Mouse (Mus musculus): ENCODE data around the gene Retnla. TPM values are rescaled to one million over a fixed set of nuclear protein-coding genes. Genes with fewer than 3 reads are reported as not detected.
"Not testable (repeated sequence)": the region's sequence is repeated elsewhere in the genome, so short reads cannot be mapped to it uniquely, and the experiment has no call there.

Gene Retnla
- total RNA-seq (2021), result 1 to 10 TPM; 1.6 to 1.8 TPM

DNA sequence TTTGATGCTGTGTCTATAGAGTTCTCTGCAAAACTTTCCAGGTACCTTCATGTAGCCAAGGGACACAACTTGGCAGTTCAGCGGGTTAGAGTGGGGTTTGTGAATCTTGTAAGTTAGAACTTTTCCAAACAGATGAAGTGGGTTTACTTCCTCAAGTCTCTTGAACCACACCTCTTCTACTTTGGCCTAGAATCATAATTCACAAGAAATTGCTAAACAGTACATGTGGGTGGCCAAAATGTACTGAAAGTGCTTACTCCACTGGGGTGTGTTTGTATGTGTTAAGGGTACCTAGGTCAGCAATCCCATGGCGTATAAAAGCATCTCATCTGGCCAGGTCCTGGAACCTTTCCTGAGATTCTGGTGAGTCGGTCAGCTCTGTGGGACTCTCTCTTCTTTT is at the start of gene Retnla:
TSS of gene Retnla (plus strand) at position 286 of the 400 bp plus-strand sequence.
- intact Hi-C loops (cut with DNase I), result no loop called here
- no peak for DNase-seq (ENCODE audit: low spot score)

DNA sequence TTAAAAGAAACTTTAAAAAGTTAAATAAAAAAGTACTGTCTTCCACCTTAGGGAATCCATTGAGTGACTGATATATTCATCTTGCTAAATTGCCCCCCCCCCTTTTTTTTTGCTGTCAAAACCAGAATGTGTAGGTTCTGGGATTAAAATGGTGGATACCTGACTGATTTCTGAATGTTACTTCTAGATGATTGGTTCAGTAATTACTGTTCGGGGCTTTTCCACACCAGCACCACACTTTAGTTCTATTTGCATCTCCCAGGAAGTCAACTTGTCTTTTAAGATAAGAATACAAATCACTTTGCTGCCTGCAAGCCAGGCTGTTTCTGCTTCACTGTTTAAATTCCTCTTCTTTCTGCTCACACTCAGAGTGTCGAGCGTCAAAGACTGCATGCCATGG is 44.1 kb upstream of the Retnla start:
- DNase-seq (ENCODE audit: low spot score), result no peak
- intact Hi-C loops (cut with DNase I), result no loop called here

DNA sequence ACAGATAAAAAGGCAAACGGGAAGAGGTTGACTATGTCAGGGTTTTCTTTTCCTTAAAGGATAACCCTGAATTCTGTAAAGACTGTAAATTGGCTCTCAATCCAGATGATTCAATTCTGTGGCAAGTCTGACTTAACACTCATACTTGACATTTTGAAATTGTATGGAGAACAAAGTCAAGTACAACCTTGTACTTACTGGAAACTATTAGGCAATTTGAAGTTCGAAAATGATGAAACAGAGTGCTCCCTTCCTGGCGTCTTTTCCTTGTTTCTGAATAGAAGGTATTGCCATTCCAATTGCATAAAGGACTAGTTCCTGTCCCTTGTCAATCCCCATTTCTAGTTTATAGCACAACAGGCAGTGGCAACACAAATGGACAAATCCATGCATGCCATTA is 42.9 kb upstream of the Retnla start:
- intact Hi-C loops (cut with DNase I), result no loop called here
- DNase-seq (ENCODE audit: low spot score), result no peak

DNA sequence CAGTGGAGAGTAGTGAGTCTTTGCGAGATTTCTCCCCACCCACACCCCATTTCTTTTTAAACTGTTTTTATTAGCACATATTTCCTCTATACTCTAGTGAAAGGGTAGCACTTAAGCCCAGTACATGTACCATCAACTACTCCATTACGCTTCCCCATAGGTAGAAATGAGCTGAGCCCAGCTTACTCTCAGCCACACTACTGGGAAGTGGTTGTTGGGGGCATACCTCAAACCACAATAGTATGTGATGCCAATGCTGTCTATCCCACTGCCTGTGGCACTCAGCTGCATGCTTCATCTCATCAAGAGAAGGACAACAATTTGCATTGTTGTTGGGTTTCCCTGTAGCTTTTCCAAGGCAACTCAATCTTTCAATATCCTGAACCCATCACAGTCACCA is 41.4 kb upstream of the Retnla start:
- no peak for DNase-seq (ENCODE audit: low spot score)
- intact Hi-C loops (cut with DNase I), result no loop called here

DNA sequence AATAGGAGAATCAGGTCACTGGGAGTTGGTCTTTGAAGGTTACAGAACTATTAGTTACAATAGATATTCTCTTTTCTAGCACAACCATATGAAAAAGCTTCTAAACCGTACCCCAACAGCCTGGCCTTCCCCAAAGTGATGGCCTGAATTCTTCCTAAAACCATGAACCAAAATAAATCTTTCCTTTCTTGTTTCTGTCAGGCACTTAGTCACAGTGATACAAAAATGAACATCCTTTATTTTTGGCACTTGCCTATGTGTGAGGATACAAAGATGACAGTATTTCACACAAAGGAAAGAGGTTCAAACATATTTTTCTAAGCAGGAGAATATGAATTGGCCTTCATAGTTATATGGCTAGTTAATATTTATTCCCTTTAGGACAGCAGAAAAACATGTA is 36.9 kb upstream of the Retnla start:
- intact Hi-C loops (cut with DNase I), result no loop called here
- no peak for DNase-seq (ENCODE audit: low spot score)

DNA sequence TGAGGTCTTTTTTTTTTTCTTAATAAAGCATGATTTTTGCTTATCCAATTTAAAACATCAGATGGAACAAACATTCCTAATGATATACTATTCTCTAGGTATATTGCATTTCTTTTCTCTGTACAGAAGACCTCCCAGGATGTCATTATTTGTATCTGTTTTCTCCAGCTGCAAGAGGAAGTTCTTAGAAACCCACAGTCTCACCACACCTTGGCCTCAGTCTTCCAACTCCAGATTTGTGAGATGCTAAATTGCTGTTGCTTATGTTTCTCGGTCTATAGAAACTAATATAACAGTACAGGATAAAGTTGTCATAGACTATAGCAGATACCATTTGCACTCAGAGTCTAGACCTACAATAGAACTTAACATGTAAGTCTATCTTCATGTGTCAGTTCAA is 35.8 kb upstream of the Retnla start:
- no peak for DNase-seq (ENCODE audit: low spot score)
- intact Hi-C loops (cut with DNase I), result no loop called here

DNA sequence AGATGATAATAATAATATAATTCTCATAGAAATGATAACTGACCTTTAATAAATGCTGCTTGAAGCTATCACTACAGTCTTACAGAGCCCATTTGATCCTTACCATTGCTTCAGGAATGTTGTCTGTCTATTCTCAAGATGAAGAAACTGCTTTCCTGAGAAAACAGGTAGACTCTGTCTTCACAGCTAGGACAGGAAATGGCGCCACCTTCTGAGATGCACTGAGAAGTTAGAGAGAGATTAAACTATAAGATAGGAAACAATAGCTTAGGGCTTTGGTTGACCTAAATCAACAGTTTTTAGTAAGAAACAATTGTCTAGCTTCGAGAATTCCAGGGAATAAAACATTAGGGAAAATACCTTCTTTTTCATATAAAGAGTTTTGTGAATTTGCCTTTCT is 33.0 kb upstream of the Retnla start:
- intact Hi-C loops (cut with DNase I), result no loop called here
- DNase-seq (ENCODE audit: low spot score), result no peak

DNA sequence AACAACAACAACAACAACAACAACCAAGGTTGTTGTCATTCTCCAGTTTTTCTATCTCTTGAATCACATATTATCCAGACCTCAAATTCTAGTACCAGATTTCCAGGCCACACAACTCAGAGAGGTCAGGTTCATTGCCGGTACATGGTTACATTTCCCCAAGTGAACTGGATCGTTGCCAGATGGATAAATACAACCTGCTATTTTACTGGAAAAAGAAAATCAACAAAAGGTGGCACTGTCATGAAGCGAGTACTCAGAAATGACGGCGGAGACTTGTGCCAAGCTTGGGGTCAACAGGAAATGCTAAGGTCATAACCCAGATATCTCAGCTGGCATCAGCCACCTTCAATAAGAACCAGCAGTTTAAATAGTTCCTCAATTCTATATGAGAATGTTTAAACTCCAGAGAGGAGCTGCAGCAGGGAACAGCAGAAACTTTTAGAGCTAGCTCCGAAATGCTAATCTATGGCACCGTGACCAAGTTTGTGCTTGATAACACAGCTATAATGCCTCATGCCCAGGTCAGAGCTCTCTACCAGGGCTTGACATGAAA is 30.4 kb upstream of the Retnla start:
- intact Hi-C loops (cut with DNase I), result no loop called here
- DNase-seq (ENCODE audit: low spot score), result no peak

DNA sequence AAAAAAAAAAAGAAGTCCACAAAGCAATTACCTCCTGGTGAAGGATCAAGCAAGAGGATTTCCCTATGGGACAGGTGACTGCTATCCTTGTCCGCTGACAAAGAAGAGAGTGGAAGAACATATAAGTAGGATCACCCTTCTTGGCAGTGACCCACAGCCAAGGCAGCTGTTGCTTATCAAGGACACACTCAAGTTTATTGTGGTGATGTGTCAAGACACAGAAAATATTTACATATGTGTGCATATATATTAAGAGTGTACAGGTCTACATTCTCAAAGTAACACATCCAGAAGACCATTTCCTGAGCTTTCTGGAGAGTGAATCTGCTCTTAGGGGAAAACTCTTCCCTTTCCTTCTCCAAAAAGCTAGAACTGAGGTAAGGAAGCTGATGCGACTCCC is 25.7 kb upstream of the Retnla start, which contains the start of gene Retnlb:
TSS of gene Retnlb (plus strand) at position 162 of the 400 bp plus-strand sequence.
- DNase-seq (ENCODE audit: low spot score), result no peak
- intact Hi-C loops (cut with DNase I), result no loop called here

DNA sequence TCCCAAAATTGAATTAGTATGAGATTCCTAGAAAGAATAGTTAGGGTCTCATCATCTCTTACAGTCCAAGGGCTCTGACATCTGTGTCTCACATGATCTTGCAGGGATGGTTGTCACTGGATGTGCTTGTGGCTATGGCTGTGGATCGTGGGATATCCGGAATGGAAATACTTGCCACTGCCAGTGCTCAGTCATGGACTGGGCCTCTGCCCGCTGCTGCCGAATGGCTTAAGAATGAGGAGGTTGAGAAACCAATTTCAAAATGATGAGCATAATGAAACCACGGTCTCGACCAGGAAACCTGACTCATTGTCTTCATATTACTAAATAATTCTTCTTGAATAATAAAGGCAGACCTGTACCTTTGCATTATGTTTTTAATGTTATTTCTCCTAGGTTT is 23.8 kb upstream of the Retnla start:
- intact Hi-C loops (cut with DNase I), result no loop called here
- DNase-seq (ENCODE audit: low spot score), result no peak

DNA sequence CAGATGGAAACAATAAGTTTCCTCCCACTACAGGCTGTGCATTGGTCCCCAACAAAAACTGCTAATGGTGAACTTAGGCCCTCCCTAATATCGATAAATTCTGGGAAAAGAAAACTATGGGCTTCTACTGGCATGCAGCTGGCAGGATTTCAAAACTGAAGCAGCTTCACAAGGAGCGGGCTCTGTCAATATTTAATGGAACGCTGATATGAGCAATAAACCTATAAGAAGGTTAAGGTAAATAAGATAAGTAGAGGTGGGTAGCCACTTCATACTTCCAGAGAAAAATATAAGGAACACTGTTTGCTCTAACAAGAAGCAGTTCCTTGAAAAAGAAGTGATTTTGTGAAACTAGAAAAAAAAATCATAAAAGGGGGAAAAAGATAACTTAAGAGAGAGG is 15.9 kb upstream of the Retnla start:
- DNase-seq (ENCODE audit: low spot score), result no peak
- intact Hi-C loops (cut with DNase I), result no loop called here

DNA sequence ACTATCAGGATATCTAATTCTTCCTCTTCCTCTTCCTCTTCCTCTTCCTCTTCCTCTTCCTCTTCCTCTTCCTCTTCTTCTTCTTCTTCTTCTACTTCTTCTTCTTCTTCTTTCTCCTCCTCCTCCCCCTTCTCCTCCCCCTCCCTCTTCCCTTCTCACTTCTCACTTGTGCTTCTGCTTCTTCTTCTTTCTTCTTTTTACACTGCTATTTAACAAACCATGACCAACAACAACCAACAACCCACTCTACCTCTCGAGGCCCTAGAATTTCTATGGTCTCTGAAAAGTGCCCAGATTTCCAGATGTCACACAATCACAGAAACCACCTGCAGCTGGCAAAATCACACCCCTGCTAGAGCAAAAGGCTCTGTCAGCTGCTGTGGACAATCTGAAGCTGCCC is 14.7 kb upstream of the Retnla start:
- no peak for DNase-seq (ENCODE audit: low spot score)
- intact Hi-C loops (cut with DNase I), result no loop called here

DNA sequence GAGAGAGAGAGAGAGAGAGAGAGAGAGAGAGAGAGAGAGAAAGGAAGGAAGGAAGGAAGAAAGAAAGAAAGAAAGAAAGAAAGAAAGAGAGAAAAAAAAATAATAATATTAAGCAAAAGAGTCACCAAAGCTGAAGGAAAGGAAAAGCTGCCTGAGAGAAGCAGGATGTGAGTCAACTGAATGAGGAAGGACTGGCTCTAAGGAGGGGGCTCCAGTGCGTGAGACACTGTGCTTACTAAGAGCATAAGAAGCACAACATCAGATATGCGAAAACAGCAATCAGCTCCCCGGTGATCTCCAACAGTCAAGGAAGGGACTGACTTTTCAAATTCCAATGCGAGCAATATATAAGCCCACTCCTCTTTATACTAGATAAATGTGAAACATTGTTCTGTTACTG is 13.3 kb upstream of the Retnla start:
- DNase-seq (ENCODE audit: low spot score), result no peak
- intact Hi-C loops (cut with DNase I), result no loop called here

DNA sequence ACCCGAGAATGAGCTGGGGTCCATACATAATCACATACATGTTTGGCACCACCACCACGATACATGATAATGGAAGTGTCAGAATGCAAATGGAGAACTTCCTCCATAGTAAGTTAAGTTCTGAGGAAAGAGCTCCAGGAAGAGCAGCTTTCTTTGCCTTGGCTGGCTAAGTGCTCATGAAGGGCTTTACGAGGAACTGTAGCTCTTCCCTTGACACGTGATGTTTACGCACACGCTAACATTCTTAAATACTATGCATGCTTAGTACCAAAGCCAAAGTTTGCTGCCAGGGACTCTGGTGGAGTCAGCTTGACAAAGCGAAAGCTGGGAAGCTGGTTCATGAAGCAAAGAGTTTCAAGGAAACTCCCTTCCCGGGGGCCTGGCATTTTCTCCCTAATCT is 10.3 kb upstream of the Retnla start:
- no peak for DNase-seq (ENCODE audit: low spot score)
- intact Hi-C loops (cut with DNase I), result no loop called here

DNA sequence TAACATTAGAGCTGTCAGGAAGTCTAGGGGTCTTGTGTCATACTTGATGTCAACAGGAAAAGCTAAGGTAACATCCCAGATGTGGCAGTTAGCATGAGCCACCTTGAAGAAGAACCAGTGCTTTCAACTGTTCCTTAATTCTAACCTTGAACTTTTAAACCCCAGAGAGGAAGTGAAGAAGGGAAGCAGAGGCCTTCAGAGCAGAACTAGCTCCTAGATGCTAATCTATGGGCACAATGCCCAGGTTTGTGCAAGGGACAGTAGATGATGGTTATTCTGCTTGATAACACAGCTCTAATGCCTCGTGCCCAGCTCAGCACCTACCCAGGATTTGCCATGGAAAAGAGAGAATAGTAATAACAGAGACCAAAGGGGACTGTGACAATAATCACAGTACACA is 8.7 kb upstream of the Retnla start:
- DNase-seq (ENCODE audit: low spot score); intact Hi-C loops (cut with DNase I): not testable (repeated sequence)

DNA sequence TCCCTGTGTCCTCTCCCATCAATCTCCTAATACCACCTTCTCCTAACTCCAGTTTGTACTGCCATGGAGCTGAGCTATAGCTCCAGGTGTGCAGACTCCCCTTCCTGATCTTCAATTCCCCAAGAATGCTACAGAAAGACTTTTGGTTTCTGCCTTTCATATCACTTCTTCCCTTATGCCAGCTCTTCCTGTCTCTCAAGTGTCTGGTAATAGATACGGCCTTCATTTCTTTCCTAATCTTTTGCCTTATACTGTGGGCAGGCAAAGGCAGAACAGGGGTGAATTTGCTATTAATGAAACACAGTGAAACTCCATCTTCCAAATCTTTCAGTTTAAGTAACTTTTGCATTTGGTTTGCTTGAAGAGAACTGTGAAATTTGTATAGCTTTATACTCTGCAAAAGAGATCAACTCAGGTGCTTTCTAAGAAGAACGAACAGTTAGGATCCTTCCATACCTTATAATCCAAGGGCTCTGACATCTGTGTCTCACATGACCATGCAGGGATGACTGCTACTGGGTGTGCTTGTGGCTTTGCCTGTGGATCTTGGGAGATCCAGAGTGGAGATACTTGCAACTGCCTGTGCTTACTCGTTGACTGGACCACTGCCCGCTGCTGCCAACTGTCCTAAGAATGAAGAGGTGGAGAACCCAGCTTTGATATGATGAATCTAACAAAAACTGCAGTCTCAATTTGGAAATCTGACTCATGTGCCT is 1.5 kb downstream of the Retnla start:
- DNase-seq (ENCODE audit: low spot score), result no peak
- intact Hi-C loops (cut with DNase I), result no loop called here

DNA sequence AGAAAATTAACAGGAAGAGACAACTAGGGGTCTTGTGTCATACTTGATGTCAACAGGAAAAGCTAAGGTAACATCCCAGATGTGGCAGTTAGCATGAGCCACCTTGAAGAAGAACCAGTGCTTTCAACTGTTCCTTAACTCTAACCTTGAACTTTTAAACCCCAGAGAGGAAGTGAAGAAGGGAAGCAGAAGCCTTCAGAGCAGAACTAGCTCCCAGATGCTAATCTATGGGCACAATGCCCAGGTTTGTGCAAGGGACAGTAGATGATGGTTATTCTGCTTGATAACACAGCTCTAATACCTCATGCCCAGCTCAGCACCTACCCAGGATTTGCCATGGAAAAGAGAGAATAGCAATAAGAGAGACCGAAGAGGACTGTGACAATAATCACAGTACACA is 22.7 kb downstream of the Retnla start:
- DNase-seq (ENCODE audit: low spot score); intact Hi-C loops (cut with DNase I): not testable (repeated sequence)

DNA sequence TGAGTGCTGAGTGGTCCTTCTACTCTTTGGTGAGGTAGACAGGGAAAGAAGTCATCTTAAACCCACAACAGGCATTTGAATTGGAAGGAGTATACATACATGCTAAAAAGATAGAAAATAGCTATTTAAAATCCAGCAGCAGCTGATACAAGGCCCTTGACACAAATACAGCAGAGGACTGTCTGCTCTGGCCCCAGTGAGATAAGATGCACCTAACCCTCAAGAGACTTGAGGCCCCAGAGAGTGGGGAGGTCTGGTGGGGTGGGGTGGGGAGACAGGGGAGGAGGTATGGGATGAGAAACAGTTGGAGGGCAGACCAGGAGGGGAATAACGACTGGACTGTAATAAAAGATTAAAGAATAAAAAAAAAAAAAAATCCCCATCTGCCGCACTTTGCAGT is 25.3 kb downstream of the Retnla start:
- no peak for DNase-seq (ENCODE audit: low spot score)
- intact Hi-C loops (cut with DNase I), result no loop called here

DNA sequence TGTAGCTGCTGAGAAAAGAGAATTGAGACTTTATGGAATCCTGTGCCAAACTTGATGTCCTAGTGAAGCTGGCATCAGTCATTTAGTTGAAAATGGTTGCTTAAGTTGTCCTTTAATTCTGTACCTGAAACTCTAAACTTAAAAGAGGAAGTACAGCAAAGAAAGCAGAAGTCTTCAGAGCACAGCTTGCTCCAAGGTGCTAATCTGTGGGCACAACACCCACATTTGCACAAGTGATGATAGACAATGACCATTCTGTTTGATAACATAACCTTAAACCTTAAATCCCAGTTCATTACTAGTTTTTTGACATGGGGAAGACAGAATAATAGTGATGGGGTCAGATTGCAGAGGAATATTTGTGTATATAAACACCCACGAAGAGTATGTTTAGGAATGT is 26.3 kb downstream of the Retnla start:
- intact Hi-C loops (cut with DNase I), result no loop called here
- DNase-seq (ENCODE audit: low spot score), result no peak

DNA sequence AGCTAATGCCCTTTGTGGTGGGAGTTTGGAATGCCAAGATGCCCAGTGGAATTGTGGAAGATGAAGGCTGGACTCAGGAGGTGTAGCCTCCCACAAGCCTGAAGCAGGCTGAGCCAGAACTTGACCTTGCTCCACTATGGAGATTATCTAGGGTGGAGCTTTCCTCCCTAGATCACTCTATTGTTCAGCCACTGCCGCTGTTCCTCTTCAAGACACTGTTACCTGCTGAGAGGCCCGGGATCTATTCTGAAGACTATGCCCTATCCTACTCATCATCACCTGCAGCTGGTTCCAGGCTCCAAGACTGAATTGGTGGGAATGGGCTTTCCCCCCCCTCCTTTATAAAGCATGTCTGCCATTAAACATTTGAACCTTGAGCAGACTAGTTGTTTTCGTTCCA is 27.3 kb downstream of the Retnla start:
- DNase-seq (ENCODE audit: low spot score), result no peak
- intact Hi-C loops (cut with DNase I), result no loop called here

DNA sequence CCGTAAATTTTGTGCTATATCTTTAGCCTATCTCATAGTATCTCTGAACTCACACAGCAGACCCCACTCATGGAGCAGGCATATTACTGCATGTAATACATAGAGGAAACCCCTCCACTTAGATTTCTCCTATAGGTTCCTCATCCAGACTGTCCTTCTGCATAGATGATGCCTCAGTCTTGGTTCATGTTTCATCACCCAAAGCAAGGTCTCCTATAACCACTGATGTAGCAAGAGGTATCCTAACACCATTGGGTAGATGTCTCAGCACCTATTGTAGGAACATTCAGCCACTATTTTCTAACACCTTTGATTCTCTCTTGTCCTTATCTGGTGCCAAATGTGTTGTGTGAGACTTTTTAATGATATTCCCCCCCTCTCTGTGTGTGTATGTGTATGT is 29.4 kb downstream of the Retnla start:
- DNase-seq (ENCODE audit: low spot score), result no peak
- intact Hi-C loops (cut with DNase I), result no loop called here

DNA sequence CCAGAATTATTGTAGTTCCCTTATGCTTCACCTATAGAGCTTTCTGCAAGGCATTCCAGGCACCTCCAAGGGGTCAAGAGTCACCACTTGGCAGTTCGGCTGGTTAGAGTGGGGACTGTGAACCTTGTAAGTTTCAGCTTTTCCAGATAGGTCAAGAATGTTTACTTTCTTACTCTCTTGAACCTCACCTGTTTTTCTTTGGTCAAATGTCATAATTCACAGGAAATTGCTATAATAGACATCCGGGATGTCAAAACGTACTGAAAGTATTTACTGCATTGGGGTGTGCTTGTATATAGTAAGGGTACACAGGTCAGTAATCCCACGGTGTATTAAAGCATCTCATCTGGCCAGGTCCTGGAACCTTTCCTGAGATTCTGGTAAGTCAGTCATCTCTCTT is 30.0 kb downstream of the Retnla start, which contains the start of gene Retnlg:
TSS of gene Retnlg (plus strand) at position 301 of the 400 bp plus-strand sequence.
- intact Hi-C loops (cut with DNase I), result no loop called here
- no peak for DNase-seq (ENCODE audit: low spot score)
